17 mouse cellular contexts compared by ENCODE assay signal in genomic region chr17:79536549-79536948, GRCm38 (mm10).
DNase-seq lines count a peak whose midpoint lies in the region; TF ChIP-seq lines count a peak whose summit lies in the region.
"Had no signal": no experiment of that assay in that cellular context is flagged by ENCODE, and none has a peak within 500 bp of the region (broad histone marks: within the 10 kb centered on the region; RNA-seq: fewer than 3 reads in every experiment).

No protein-coding gene starts in this region.

- DNase-seq in 3134 (ENCODE audit: extremely low read depth, insufficient read length, low spot score) (peak; percentile 14), 3T3-L1 (ENCODE audit: low read depth, low spot score) (peak; percentile 48), NIH3T3 (ENCODE audit: low read depth) (peak; percentile 53)
- DNase-seq in B cell, adult 2 months = no peak
- DNase-seq in right cerebral cortex, adult 2 months (ENCODE audit: low spot score in 2 of 2) = no peak
- DNase-seq: adrenal gland, adult 2 months; adrenal gland, postnatal 25 days; cerebellum, adult 2 months; cerebellum, postnatal 14 days; forebrain, postnatal 0 days; gastrocnemius, postnatal 14 days; heart, postnatal 4 days had no signal

- H3ac ChIP-seq in myocyte (ENCODE audit: control insufficient read depth, insufficient read length) = no peak overlapping the region

- no peaks in the 10 kb centered on the region for H3K36me3 ChIP-seq in myocyte (ENCODE audit: control insufficient read depth, insufficient read depth)
- H3K36me3 ChIP-seq: embryonic facial prominence, embryonic 13.5 days; heart, embryonic 13.5 days; hindbrain, embryonic 12.5 days had no signal

- TF ChIP-seq POLR2A in myocyte (IDR thresholded peaks at IDR 0.05; ENCODE audit: insufficient read length, low read depth) = no peak

- no peaks in the 10 kb centered on the region for H3K79me2 ChIP-seq in myocyte (ENCODE audit: control insufficient read depth, insufficient read depth)

- H3K4me2 ChIP-seq in myocyte (ENCODE audit: low read depth) = peak overlapping the region; percentile 45
- H3K4me2 ChIP-seq: embryonic facial prominence, embryonic 13.5 days; forebrain, embryonic 13.5 days; heart, embryonic 13.5 days; hindbrain, embryonic 12.5 days had no signal

- no peaks in the 10 kb centered on the region for H3K27me3 ChIP-seq in myocyte (ENCODE audit: control insufficient read depth, insufficient read depth, insufficient read length)
- H3K27me3 ChIP-seq: embryonic facial prominence, embryonic 13.5 days; forebrain, embryonic 13.5 days; heart, embryonic 13.5 days; hindbrain, embryonic 12.5 days had no signal

- H3K4me3 ChIP-seq in myocyte = no peak overlapping the region
- H3K4me3 ChIP-seq: embryonic facial prominence, embryonic 13.5 days; forebrain, embryonic 13.5 days; heart, embryonic 13.5 days; hindbrain, embryonic 12.5 days had no signal

TF ChIP-seq in myocyte, 11 proteins besides CTCF, POLR2A, EP300 and RAD21:
- TF ChIP-seq USF1 (IDR thresholded peaks at IDR 0.05; ENCODE audit: low read depth) = peak; percentile 12
- no peak for TF ChIP-seq MYOG (IDR thresholded peaks at IDR 0.05; ENCODE audit: control insufficient read depth in 1 of 3, insufficient read depth in 1 of 3, insufficient read length in 2 of 3, low read depth in 2 of 3)

Comparison
In these comparisons a context has a peak if more than half of its experiments do, and no peak if none do; other contexts are left out.
1. DNase-seq: peak in 3134 (single experiment), 3T3-L1 (single experiment) and NIH3T3 (single experiment); none in B cell, adult 2 months (0 of 2) and right cerebral cortex, adult 2 months (0 of 2).